In genomic region chr3:37401729-37402610, GRCm38 (mm10) we compare ENCODE assay signal across 9 mouse cellular contexts. TPM values are rescaled to one million over a fixed set of nuclear protein-coding genes. Genes with fewer than 3 reads are reported as not detected.
DNase-seq lines count a peak whose midpoint lies in the region; ATAC-seq and TF ChIP-seq lines count a peak whose summit lies in the region.
"Had no signal": no experiment of that assay in that cellular context is flagged by ENCODE, and none has a peak within 500 bp of the region (broad histone marks: within the 10 kb centered on the region; RNA-seq: fewer than 3 reads in every experiment).

No protein-coding gene starts in this region.

- peak; percentile 16 to 68 for DNase-seq in urinary bladder, postnatal 36 days (ENCODE audit: low spot score in 2 of 2)
- DNase-seq in urinary bladder, postnatal 10 days (ENCODE audit: low spot score) = no peak
- DNase-seq in gastrocnemius, postnatal 36 days = peak; percentile 69 to 74
- DNase-seq in kidney, postnatal 36 days = peak; percentile 33 to 70
- no peak for DNase-seq in midbrain, postnatal 0 days (ENCODE audit: low spot score)
- DNase-seq in layer of hippocampus, adult 18-20 months (ENCODE audit: low spot score in 2 of 2) = no peak

- intact Hi-C loops in gastrocnemius, postnatal 36 days (cut with DNase I) = no loop called here

- no peak overlapping the region for H3K9ac ChIP-seq in forebrain, embryonic 16.5 days (replicated peaks; ENCODE audit: low read depth, low read length)
- no peak overlapping the region for H3K9ac ChIP-seq in midbrain, postnatal 0 days (replicated peaks; ENCODE audit: low read length, poor library complexity, severe bottlenecking)

- no peak for TF ChIP-seq CTCF in midbrain, postnatal 0 days (IDR thresholded peaks at IDR 0.05)

- no peak for ATAC-seq in forebrain, embryonic 16.5 days
- ATAC-seq in midbrain, postnatal 0 days (ENCODE audit: low FRiP score) = no peak
- ATAC-seq in inflammation-experienced regulatory T-cells, adult 6 months = no peak

- H3K27me3 ChIP-seq in forebrain, embryonic 16.5 days (replicated peaks; ENCODE audit: control insufficient read depth, insufficient read depth, low read length) = no peaks in the 10 kb centered on the region
- H3K27me3 ChIP-seq in midbrain, postnatal 0 days (ENCODE audit: insufficient read depth, low read length) = no peaks in the 10 kb centered on the region

- H3K4me3 ChIP-seq in forebrain, embryonic 16.5 days (replicated peaks; ENCODE audit: low read length) = no peak overlapping the region
- no peak overlapping the region for H3K4me3 ChIP-seq in midbrain, postnatal 0 days (ENCODE audit: low read depth, low read length)
- H3K4me3 ChIP-seq: megakaryocyte, embryonic 14.5 days had no signal

- H3K36me3 ChIP-seq in forebrain, embryonic 16.5 days (ENCODE audit: control insufficient read depth, insufficient read depth) = no peaks in the 10 kb centered on the region
- H3K36me3 ChIP-seq in midbrain, postnatal 0 days (ENCODE audit: insufficient read depth, low read length) = no peaks in the 10 kb centered on the region

- no peak overlapping the region for H3K27ac ChIP-seq in forebrain, embryonic 16.5 days (ENCODE audit: low read length)
- no peak overlapping the region for H3K27ac ChIP-seq in midbrain, postnatal 0 days (ENCODE audit: low read depth, low read length)

- no peak overlapping the region for H3K4me2 ChIP-seq in forebrain, embryonic 16.5 days (ENCODE audit: low read length)
- no peak overlapping the region for H3K4me2 ChIP-seq in midbrain, postnatal 0 days (ENCODE audit: low read depth, low read length, poor library complexity, severe bottlenecking)

- no peaks in the 10 kb centered on the region; the same call in 1 of the 2 replicates for H3K4me1 ChIP-seq in forebrain, embryonic 16.5 days (replicated peaks; ENCODE audit: control insufficient read depth, insufficient read depth, low read length)
- H3K4me1 ChIP-seq in midbrain, postnatal 0 days (ENCODE audit: insufficient read depth, low read length) = no peaks in the 10 kb centered on the region

- H3K9me3 ChIP-seq in forebrain, embryonic 16.5 days (ENCODE audit: control insufficient read depth, low read length) = no peaks in the 10 kb centered on the region
- no peaks in the 10 kb centered on the region for H3K9me3 ChIP-seq in midbrain, postnatal 0 days (ENCODE audit: low read length)
- H3K9me3 ChIP-seq: megakaryocyte, embryonic 14.5 days had no signal

- WGBS in forebrain, embryonic 16.5 days = 81% methylated on average over 11 of the region's 11 CpGs
- WGBS in midbrain, postnatal 0 days = 76% methylated on average over 11 of the region's 11 CpGs

RNA-seq across cellular contexts. Expression of gene Spata5, which starts 17.7 kb away (rescaled TPM):
- 1 to 10 TPM; 8.4 to 8.8 TPM for total RNA-seq in gastrocnemius, postnatal 36 days (2021)
- polyA plus RNA-seq in forebrain, embryonic 16.5 days (2015; fragmentation: Nextera tagmentation; extraction: Ambion mirVana) = 36.5 and 37.6 TPM in 2 replicates
- 17.4 and 19.5 TPM in 2 replicates for total RNA-seq in midbrain, postnatal 0 days (2014; rRNA removed)
- polyA plus RNA-seq in midbrain, postnatal 0 days (2015; fragmentation: Nextera tagmentation; extraction: Ambion mirVana) = 18.9 and 20.2 TPM in 2 replicates
- total RNA-seq in layer of hippocampus, adult 18-20 months (2021) = 10 to 100 TPM; 26.8 to 31.0 TPM
- 10 to 100 TPM; 21.3 to 27.3 (median 26.5) TPM for polyA plus RNA-seq in inflammation-experienced regulatory T-cells, adult 6 months (2017; shearing (Covaris generic))

RNA-seq across cellular contexts. Expression of gene Nudt6, which starts 18.0 kb away (rescaled TPM):
- total RNA-seq in gastrocnemius, postnatal 36 days (2021) = 10 to 100 TPM; 23.5 to 25.4 TPM
- polyA plus RNA-seq in forebrain, embryonic 16.5 days (2015; fragmentation: Nextera tagmentation; extraction: Ambion mirVana) = 5.0 and 6.6 TPM in 2 replicates
- total RNA-seq in midbrain, postnatal 0 days (2014; rRNA removed) = 1.3 and 4.3 TPM in 2 replicates
- 10.7 and 10.9 TPM in 2 replicates for polyA plus RNA-seq in midbrain, postnatal 0 days (2015; fragmentation: Nextera tagmentation; extraction: Ambion mirVana)
- 1 to 10 TPM; 4.7 to 7.1 TPM for total RNA-seq in layer of hippocampus, adult 18-20 months (2021)
- 10 to 100 TPM in 2 of 3 experiments, 1 to 10 TPM in 1; 9.8 to 19.2 (median 14.1) TPM for polyA plus RNA-seq in inflammation-experienced regulatory T-cells, adult 6 months (2017; shearing (Covaris generic))

RNA-seq across cellular contexts. Expression of gene Fgf2, which starts 53.8 kb away (rescaled TPM):
- 1 to 10 TPM; 3.2 to 8.9 TPM for total RNA-seq in gastrocnemius, postnatal 36 days (2021)
- polyA plus RNA-seq in forebrain, embryonic 16.5 days (2015; fragmentation: Nextera tagmentation; extraction: Ambion mirVana) = 0.39 and 0.41 TPM in 2 replicates
- total RNA-seq in midbrain, postnatal 0 days (2014; rRNA removed) = 1.9 and 2.8 TPM in 2 replicates
- polyA plus RNA-seq in midbrain, postnatal 0 days (2015; fragmentation: Nextera tagmentation; extraction: Ambion mirVana) = 0.53 and 0.57 TPM in 2 replicates
- 10 to 100 TPM in 1 of 2 experiments, 1 to 10 TPM in 1; 8.4 to 11.4 TPM for total RNA-seq in layer of hippocampus, adult 18-20 months (2021)
- 1 to 10 TPM; 1.5 to 2.6 (median 1.9) TPM for polyA plus RNA-seq in inflammation-experienced regulatory T-cells, adult 6 months (2017; shearing (Covaris generic))

Comparison
In these comparisons a context has a peak if more than half of its experiments do, and no peak if none do; other contexts are left out.
1. DNase-seq: peak in urinary bladder, postnatal 36 days (2 of 2), gastrocnemius, postnatal 36 days (2 of 2) and kidney, postnatal 36 days (2 of 2); none in urinary bladder, postnatal 10 days (single experiment), midbrain, postnatal 0 days (single experiment) and layer of hippocampus, adult 18-20 months (0 of 2).